Mouse (Mus musculus): ENCODE results near the gene Iqsec1. TPM values are rescaled to one million over a fixed set of nuclear protein-coding genes. Genes with fewer than 3 reads are reported as not detected.

The Iqsec1 gene
- polyA plus RNA-seq, 1 experiment from 2014 or later: 17.4 TPM

DNA sequence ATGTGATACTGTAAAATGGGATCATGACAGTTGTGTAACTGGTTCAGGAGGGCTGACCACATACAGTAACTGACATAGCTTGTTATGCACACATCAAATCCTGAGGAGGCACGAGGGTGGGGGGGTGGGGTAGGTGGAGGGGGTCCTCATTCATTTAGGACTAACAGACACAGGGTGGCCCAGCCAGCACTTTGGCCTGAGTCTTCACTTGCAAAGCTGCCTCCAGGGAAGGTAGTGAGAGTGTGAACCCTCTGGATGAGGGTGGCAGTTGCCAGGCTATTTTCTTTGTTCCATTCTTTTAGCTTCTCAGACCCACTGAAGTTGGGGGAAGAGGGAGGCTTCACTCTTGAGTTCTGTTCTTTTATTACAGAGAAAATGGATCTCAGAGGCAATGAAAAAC, 177.9 kb downstream of the Iqsec1 start:
- WGBS: 57% methylated on average over 1 of the region's 1 CpGs
- no peaks in the 10 kb centered on the region for H3K36me3 ChIP-seq (ENCODE audit: control insufficient read depth, insufficient read depth, low read length)
- H3K27ac ChIP-seq (replicated peaks; ENCODE audit: low read depth, low read length): no peak overlapping the region
- no peaks in the 10 kb centered on the region for H3K9me3 ChIP-seq (ENCODE audit: control insufficient read depth, low read length)
- DNase-seq (ENCODE audit: low spot score) (no peak), ATAC-seq (ENCODE audit: low read depth) (no peak)
- H3K4me1 ChIP-seq (ENCODE audit: control insufficient read depth, insufficient read depth, low read length): peaks cover 15% of the 10 kb centered on the region
- no peak overlapping the region for H3K4me2 ChIP-seq (ENCODE audit: low read depth, low read length)
- H3K27me3 ChIP-seq (replicated peaks; ENCODE audit: control insufficient read depth, insufficient read depth, low read length): no peaks in the 10 kb centered on the region
- H3K4me3 ChIP-seq (ENCODE audit: low read depth, low read length): no peak overlapping the region
- no peak overlapping the region for H3K9ac ChIP-seq (ENCODE audit: low read depth, low read length)

- H3K9me3 ChIP-seq (ENCODE audit: control insufficient read depth, low read length): no peaks in the 10 kb centered on the region
- DNase-seq (ENCODE audit: low spot score) (peak; percentile 90), ATAC-seq (ENCODE audit: low read depth) (peak; percentile 72)
- H3K4me2 ChIP-seq (ENCODE audit: low read depth, low read length): peak overlapping the region; percentile 41
- 0 out of 2 replicates have a peak overlapping the region, but pooled peaks have one; percentile 36 for H3K9ac ChIP-seq (ENCODE audit: low read depth, low read length)
- H3K4me3 ChIP-seq (ENCODE audit: low read depth, low read length): peak overlapping the region; percentile 10; the same call in 1 of the 2 replicates
- 2% methylated on average over 18 of the region's 22 CpGs for WGBS
- H3K4me1 ChIP-seq (ENCODE audit: control insufficient read depth, insufficient read depth, low read length): peaks cover 16% of the 10 kb centered on the region
- no peaks in the 10 kb centered on the region for H3K36me3 ChIP-seq (ENCODE audit: control insufficient read depth, insufficient read depth, low read length)
- H3K27me3 ChIP-seq (replicated peaks; ENCODE audit: control insufficient read depth, insufficient read depth, low read length): no peaks in the 10 kb centered on the region
- no peak overlapping the region for H3K27ac ChIP-seq (replicated peaks; ENCODE audit: low read depth, low read length)
Observed at GRCm38 (mm10) chr6:90809960-90810362, 178.5 kb downstream of the Iqsec1 start.

- no peak overlapping the region for H3K27ac ChIP-seq (replicated peaks; ENCODE audit: low read depth, low read length)
- peak; percentile 24; the same call in 1 of the 2 replicates for ATAC-seq (ENCODE audit: low read depth)
- 0 out of 2 replicates have a peak overlapping the region, but pooled peaks have one; percentile 10 for H3K4me3 ChIP-seq (ENCODE audit: low read depth, low read length)
Observed at GRCm38 (mm10) chr6:90809077-90809840, 179.2 kb downstream of the Iqsec1 start.

GRCm38 (mm10) chr6:90808544-90808943, 179.9 kb downstream of the Iqsec1 start:
- Histone ChIP-seq H3K9ac (ENCODE audit: low read depth, low read length) (peak overlapping the region; percentile 25; the same call in 1 of the 2 replicates), H3K27me3 (replicated peaks; ENCODE audit: control insufficient read depth, insufficient read depth, low read length) (no peaks in the 10 kb centered on the region), H3K36me3 (ENCODE audit: control insufficient read depth, insufficient read depth, low read length) (no peaks in the 10 kb centered on the region), H3K4me1 (ENCODE audit: control insufficient read depth, insufficient read depth, low read length) (peaks cover 22% of the 10 kb centered on the region), H3K27ac (replicated peaks; ENCODE audit: low read depth, low read length) (no peak overlapping the region), H3K4me3 (ENCODE audit: low read depth, low read length) (no peak overlapping the region), H3K4me2 (ENCODE audit: low read depth, low read length) (no peak overlapping the region), H3K9me3 (ENCODE audit: control insufficient read depth, low read length) (no peaks in the 10 kb centered on the region)
- WGBS: 13% methylated on average over 5 of the region's 5 CpGs
- DNase-seq (ENCODE audit: low spot score) (peak; percentile 48), ATAC-seq (ENCODE audit: low read depth) (no peak)

More at GRCm38 (mm10) chr6:90809077-90809840, 179.2 kb downstream of the Iqsec1 start:
- H3K36me3 ChIP-seq (ENCODE audit: control insufficient read depth, insufficient read depth, low read length): no peaks in the 10 kb centered on the region
- no peak overlapping the region for H3K9ac ChIP-seq (ENCODE audit: low read depth, low read length)
- peak overlapping the region; percentile 41; the same call in 1 of the 2 replicates for H3K4me2 ChIP-seq (ENCODE audit: low read depth, low read length)
- WGBS: 56% methylated on average over 11 of the region's 11 CpGs
- peaks cover 22% of the 10 kb centered on the region for H3K4me1 ChIP-seq (ENCODE audit: control insufficient read depth, insufficient read depth, low read length)
- H3K27me3 ChIP-seq (replicated peaks; ENCODE audit: control insufficient read depth, insufficient read depth, low read length): no peaks in the 10 kb centered on the region
- peak; percentile 20 for DNase-seq (ENCODE audit: low spot score)
- no peaks in the 10 kb centered on the region for H3K9me3 ChIP-seq (ENCODE audit: control insufficient read depth, low read length)

DNA sequence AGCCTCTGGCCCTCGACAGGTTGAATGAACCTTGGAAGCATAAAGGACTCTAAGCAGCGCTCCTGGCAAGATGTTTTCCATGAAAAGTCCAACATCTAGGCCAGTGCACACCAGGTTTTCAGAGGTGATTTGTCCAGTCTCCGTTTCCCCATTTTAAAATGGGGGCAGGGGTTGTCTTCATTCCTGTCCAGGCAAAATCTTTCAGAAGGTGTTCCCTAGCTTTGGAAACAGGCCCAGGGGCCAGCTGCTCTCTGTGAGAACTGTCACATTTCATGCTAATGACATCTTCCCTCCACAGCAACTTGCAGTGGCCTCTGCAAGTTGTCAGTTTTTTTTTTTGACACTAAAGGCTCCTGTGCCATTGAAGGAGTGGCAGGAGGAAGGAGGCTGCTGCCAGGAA, 180.4 kb downstream of the Iqsec1 start:
- Histone ChIP-seq H3K4me2 (ENCODE audit: low read depth, low read length) (no peak overlapping the region), H3K36me3 (ENCODE audit: control insufficient read depth, insufficient read depth, low read length) (no peaks in the 10 kb centered on the region), H3K4me1 (ENCODE audit: control insufficient read depth, insufficient read depth, low read length) (peaks cover 22% of the 10 kb centered on the region), H3K27ac (replicated peaks; ENCODE audit: low read depth, low read length) (no peak overlapping the region), H3K4me3 (ENCODE audit: low read depth, low read length) (no peak overlapping the region), H3K27me3 (replicated peaks; ENCODE audit: control insufficient read depth, insufficient read depth, low read length) (no peaks in the 10 kb centered on the region), H3K9ac (ENCODE audit: low read depth, low read length) (no peak overlapping the region), H3K9me3 (ENCODE audit: control insufficient read depth, low read length) (no peaks in the 10 kb centered on the region)
- ATAC-seq (ENCODE audit: low read depth) (no peak), DNase-seq (ENCODE audit: low spot score) (no peak)
- WGBS: 76% methylated on average over 3 of the region's 3 CpGs

- no peak overlapping the region for H3K27ac ChIP-seq (replicated peaks; ENCODE audit: low read depth, low read length)
- no peak for DNase-seq (ENCODE audit: low spot score)
- H3K4me2 ChIP-seq (ENCODE audit: low read depth, low read length): no peak overlapping the region
- no peak overlapping the region for H3K9ac ChIP-seq (ENCODE audit: low read depth, low read length)
- H3K9me3 ChIP-seq (ENCODE audit: control insufficient read depth, low read length): no peaks in the 10 kb centered on the region
- peaks cover 22% of the 10 kb centered on the region for H3K4me1 ChIP-seq (ENCODE audit: control insufficient read depth, insufficient read depth, low read length)
- no peaks in the 10 kb centered on the region for H3K36me3 ChIP-seq (ENCODE audit: control insufficient read depth, insufficient read depth, low read length)
- ATAC-seq (ENCODE audit: low read depth): no peak
- 54% methylated on average over 2 of the region's 2 CpGs for WGBS
- H3K27me3 ChIP-seq (replicated peaks; ENCODE audit: control insufficient read depth, insufficient read depth, low read length): no peaks in the 10 kb centered on the region
- H3K4me3 ChIP-seq (ENCODE audit: low read depth, low read length): no peak overlapping the region
Observed at GRCm38 (mm10) chr6:90807581-90807980, 180.9 kb downstream of the Iqsec1 start.

DNA sequence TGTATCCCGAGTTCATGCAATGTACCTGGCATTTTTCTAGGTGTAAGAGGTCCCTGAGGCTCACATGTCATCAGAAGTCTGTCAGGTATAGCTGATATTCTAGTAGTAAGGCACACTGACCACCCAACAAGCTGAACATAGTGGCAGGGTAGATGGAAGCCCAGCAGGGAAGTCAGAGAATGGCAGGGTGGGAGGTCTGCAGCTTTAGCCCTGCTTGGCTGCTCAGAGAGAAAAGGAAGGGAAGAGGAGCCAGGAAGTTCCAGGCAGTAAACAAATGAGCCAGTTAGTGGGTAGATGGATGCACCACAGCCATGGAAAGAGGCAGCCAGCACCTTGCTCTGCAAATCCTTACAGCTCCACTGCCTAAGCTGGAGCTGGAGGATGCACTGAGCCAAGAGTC, 181.7 kb downstream of the Iqsec1 start:
- H3K4me1 ChIP-seq (ENCODE audit: control insufficient read depth, insufficient read depth, low read length): peaks cover 22% of the 10 kb centered on the region
- 52% methylated on average over 1 of the region's 1 CpGs for WGBS

DNA sequence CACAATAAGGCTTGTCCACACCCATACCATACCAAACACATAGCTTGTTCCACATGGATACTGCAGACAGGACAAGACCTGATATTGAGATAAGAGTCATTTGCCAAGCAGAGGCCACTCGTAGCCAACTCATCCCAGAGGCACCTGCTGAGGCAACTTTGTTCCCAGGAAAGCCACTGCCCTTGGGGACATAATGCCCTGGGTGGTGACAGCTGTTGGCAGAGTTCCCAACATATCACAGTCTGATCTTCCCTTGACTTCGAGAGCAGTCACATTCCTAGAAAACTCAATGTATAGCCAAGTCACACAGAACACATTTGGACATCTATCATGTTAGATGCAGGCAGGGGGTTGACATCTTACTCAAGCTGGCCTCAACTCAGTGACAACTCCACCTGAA, 183.4 kb downstream of the Iqsec1 start:
- no peaks in the 10 kb centered on the region for H3K9me3 ChIP-seq (ENCODE audit: control insufficient read depth, low read length)
- no peak overlapping the region for H3K27ac ChIP-seq (replicated peaks; ENCODE audit: low read depth, low read length)

More for the DNA sequence above, 181.7 kb downstream of the Iqsec1 start:
- Histone ChIP-seq H3K9me3 (ENCODE audit: control insufficient read depth, low read length) (no peaks in the 10 kb centered on the region), H3K4me3 (ENCODE audit: low read depth, low read length) (no peak overlapping the region), H3K36me3 (ENCODE audit: control insufficient read depth, insufficient read depth, low read length) (no peaks in the 10 kb centered on the region), H3K4me2 (ENCODE audit: low read depth, low read length) (no peak overlapping the region), H3K27ac (replicated peaks; ENCODE audit: low read depth, low read length) (no peak overlapping the region), H3K27me3 (replicated peaks; ENCODE audit: control insufficient read depth, insufficient read depth, low read length) (no peaks in the 10 kb centered on the region), H3K9ac (ENCODE audit: low read depth, low read length) (no peak overlapping the region)
- DNase-seq (ENCODE audit: low spot score) (no peak), ATAC-seq (ENCODE audit: low read depth) (no peak)

DNA sequence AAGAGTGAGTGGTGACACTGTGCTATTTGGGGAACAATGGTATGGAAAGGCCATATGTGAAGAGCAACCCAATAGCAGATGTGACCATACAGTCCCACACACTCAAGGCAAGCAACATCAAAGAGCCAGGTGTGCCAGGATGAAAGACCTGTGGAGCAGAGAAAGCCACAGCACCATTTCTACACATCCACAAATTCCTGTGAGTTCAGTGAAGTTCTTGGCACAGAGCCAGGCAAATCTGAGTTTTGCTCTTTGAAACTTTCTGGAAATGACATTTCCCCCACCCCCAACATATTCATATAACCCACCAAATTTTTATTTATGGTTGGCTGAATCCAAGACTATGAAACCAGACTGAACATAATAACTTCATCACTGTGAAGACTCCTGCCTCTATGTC, 183.8 kb downstream of the Iqsec1 start:
- ATAC-seq (ENCODE audit: low read depth) (no peak), DNase-seq (ENCODE audit: low spot score) (peak; percentile 67)
- Histone ChIP-seq H3K9me3 (ENCODE audit: control insufficient read depth, low read length) (no peaks in the 10 kb centered on the region), H3K27me3 (replicated peaks; ENCODE audit: control insufficient read depth, insufficient read depth, low read length) (no peaks in the 10 kb centered on the region), H3K4me2 (ENCODE audit: low read depth, low read length) (no peak overlapping the region), H3K4me1 (ENCODE audit: control insufficient read depth, insufficient read depth, low read length) (peaks cover 19% of the 10 kb centered on the region), H3K36me3 (ENCODE audit: control insufficient read depth, insufficient read depth, low read length) (no peaks in the 10 kb centered on the region), H3K9ac (ENCODE audit: low read depth, low read length) (no peak overlapping the region), H3K27ac (replicated peaks; ENCODE audit: low read depth, low read length) (no peak overlapping the region), H3K4me3 (ENCODE audit: low read depth, low read length) (no peak overlapping the region)

More for the DNA sequence above, 183.4 kb downstream of the Iqsec1 start:
- H3K4me3 ChIP-seq (ENCODE audit: low read depth, low read length): no peak overlapping the region
- H3K36me3 ChIP-seq (ENCODE audit: control insufficient read depth, insufficient read depth, low read length): no peaks in the 10 kb centered on the region
- 48% methylated on average over 2 of the region's 2 CpGs for WGBS
- H3K9ac ChIP-seq (ENCODE audit: low read depth, low read length): no peak overlapping the region
- DNase-seq (ENCODE audit: low spot score) (no peak), ATAC-seq (ENCODE audit: low read depth) (no peak)
- H3K27me3 ChIP-seq (replicated peaks; ENCODE audit: control insufficient read depth, insufficient read depth, low read length): no peaks in the 10 kb centered on the region
- no peak overlapping the region for H3K4me2 ChIP-seq (ENCODE audit: low read depth, low read length)
- peaks cover 22% of the 10 kb centered on the region for H3K4me1 ChIP-seq (ENCODE audit: control insufficient read depth, insufficient read depth, low read length)

All from embryonic facial prominence, embryonic 14.5 days (tissue).